Mouse (Mus musculus): Measurements from ENCODE around the gene Slc22a13. TPM values are rescaled to one million over a fixed set of nuclear protein-coding genes. Genes with fewer than 3 reads are reported as not detected.

The Slc22a13 gene
- polyA plus RNA-seq, 1 experiment from 2014 or later = not detected

GRCm38 (mm10) chr9:119179292-119179691 is 29.6 kb downstream of the Slc22a13 start:
- Histone ChIP-seq H3K9ac (ENCODE audit: low read length) (no peak overlapping the region), H3K9me3 (replicated peaks; ENCODE audit: control insufficient read depth, low read length) (no peaks in the 10 kb centered on the region), H3K4me1 (ENCODE audit: control insufficient read depth, insufficient read depth, low read length) (no peaks in the 10 kb centered on the region), H3K4me2 (ENCODE audit: low read length) (no peak overlapping the region), H3K4me3 (ENCODE audit: low read depth, low read length) (no peak overlapping the region), H3K36me3 (ENCODE audit: control insufficient read depth, insufficient read depth, low read length) (no peaks in the 10 kb centered on the region), H3K27ac (ENCODE audit: low read depth, low read length) (no peak overlapping the region), H3K27me3 (replicated peaks; ENCODE audit: control insufficient read depth, insufficient read depth, low read length) (no peaks in the 10 kb centered on the region)
- 95% methylated on average over 11 of the region's 11 CpGs for WGBS
- DNase-seq (ENCODE audit: low spot score) (no peak), ATAC-seq (no peak)

GRCm38 (mm10) chr9:119167608-119168007 is 41.3 kb downstream of the Slc22a13 start:
- WGBS = 94% methylated on average over 2 of the region's 2 CpGs
- Histone ChIP-seq H3K4me3 (ENCODE audit: low read depth, low read length) (no peak overlapping the region), H3K27me3 (replicated peaks; ENCODE audit: control insufficient read depth, insufficient read depth, low read length) (no peaks in the 10 kb centered on the region), H3K9me3 (replicated peaks; ENCODE audit: control insufficient read depth, low read length) (no peaks in the 10 kb centered on the region), H3K4me2 (ENCODE audit: low read length) (no peak overlapping the region), H3K9ac (ENCODE audit: low read length) (no peak overlapping the region), H3K4me1 (ENCODE audit: control insufficient read depth, insufficient read depth, low read length) (no peaks in the 10 kb centered on the region), H3K27ac (ENCODE audit: low read depth, low read length) (no peak overlapping the region), H3K36me3 (ENCODE audit: control insufficient read depth, insufficient read depth, low read length) (no peaks in the 10 kb centered on the region)
- ATAC-seq (no peak), DNase-seq (ENCODE audit: low spot score) (no peak)

DNA sequence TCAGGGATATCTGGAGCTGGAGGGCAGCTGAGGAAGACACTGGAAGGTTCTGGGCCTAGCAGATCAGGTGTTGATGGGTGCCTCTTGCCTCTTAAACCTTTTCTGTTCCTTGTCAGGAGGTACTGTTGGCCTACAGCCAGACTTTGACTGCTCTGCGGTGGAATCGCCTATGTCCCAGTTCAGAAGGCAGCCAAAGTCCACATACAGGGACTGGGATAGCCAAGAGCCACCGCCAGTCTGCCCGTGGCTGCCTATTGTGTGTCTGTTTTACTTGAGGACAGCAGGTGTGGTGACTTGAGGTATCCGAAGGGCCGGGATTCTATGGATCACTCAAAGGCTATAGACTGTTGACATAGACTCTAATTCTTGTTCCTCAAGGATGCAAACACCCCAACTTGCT is 43.4 kb downstream of the Slc22a13 start:
- H3K4me2 ChIP-seq (ENCODE audit: low read length) = no peak overlapping the region
- H3K27ac ChIP-seq (ENCODE audit: low read depth, low read length) = no peak overlapping the region
- WGBS = 91% methylated on average over 6 of the region's 6 CpGs

DNA sequence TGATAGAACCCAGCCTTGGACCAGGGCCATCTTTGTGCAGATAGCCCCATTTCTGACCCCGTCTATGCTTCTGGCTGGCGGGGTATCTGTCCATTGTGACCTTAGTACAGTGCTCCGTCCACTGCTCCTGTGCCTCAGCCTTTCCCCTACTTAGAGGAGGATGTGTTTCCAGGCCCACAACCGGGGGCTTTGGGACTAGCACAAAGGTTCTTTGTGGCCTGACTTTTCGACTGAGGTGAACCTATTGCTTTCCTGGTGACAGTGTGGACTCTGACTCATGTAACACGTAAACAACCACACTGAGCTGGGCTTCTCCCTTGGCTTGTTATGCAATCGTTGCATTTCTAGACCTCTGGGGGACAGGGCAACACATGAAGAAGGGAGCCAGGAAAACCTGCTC is 44.2 kb downstream of the Slc22a13 start:
- WGBS = 88% methylated on average over 7 of the region's 7 CpGs
- H3K4me1 ChIP-seq (ENCODE audit: control insufficient read depth, insufficient read depth, low read length) = no peaks in the 10 kb centered on the region
- H3K9me3 ChIP-seq (replicated peaks; ENCODE audit: control insufficient read depth, low read length) = no peaks in the 10 kb centered on the region
- H3K4me2 ChIP-seq (ENCODE audit: low read length) = no peak overlapping the region
- DNase-seq (ENCODE audit: low spot score) (no peak), ATAC-seq (no peak)
- no peak overlapping the region for H3K4me3 ChIP-seq (ENCODE audit: low read depth, low read length)
- H3K27me3 ChIP-seq (replicated peaks; ENCODE audit: control insufficient read depth, insufficient read depth, low read length) = no peaks in the 10 kb centered on the region
- H3K36me3 ChIP-seq (ENCODE audit: control insufficient read depth, insufficient read depth, low read length) = no peaks in the 10 kb centered on the region
- H3K9ac ChIP-seq (ENCODE audit: low read length) = no peak overlapping the region
- no peak overlapping the region for H3K27ac ChIP-seq (ENCODE audit: low read depth, low read length)

More for the DNA sequence above, 43.4 kb downstream of the Slc22a13 start:
- Histone ChIP-seq H3K4me3 (ENCODE audit: low read depth, low read length) (no peak overlapping the region), H3K9me3 (replicated peaks; ENCODE audit: control insufficient read depth, low read length) (no peaks in the 10 kb centered on the region), H3K9ac (ENCODE audit: low read length) (no peak overlapping the region), H3K27me3 (replicated peaks; ENCODE audit: control insufficient read depth, insufficient read depth, low read length) (no peaks in the 10 kb centered on the region), H3K4me1 (ENCODE audit: control insufficient read depth, insufficient read depth, low read length) (no peaks in the 10 kb centered on the region), H3K36me3 (ENCODE audit: control insufficient read depth, insufficient read depth, low read length) (no peaks in the 10 kb centered on the region)
- no peak for DNase-seq (ENCODE audit: low spot score)
- no peak for ATAC-seq

DNA sequence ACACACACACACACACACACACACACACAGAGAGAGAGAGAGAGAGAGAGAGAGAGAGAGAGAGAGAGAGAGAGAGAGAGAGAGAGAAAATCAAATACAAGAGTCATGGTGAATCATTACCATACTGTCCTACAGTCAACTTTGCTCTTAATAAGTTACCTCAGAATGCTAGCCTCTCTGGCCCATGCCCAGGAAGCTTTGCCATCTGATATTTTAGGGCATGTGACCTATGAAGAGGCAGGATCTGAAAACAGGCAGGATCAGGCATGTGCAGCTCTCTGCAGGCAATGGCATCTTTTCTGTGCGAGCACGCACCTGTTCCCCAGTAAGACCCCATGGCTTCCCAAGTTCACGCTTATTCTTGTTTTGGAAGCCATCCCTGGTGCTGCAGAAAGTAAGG is 48.2 kb downstream of the Slc22a13 start:
- Histone ChIP-seq H3K27me3 (replicated peaks; ENCODE audit: control insufficient read depth, insufficient read depth, low read length) (no peaks in the 10 kb centered on the region), H3K9me3 (replicated peaks; ENCODE audit: control insufficient read depth, low read length) (no peaks in the 10 kb centered on the region), H3K4me2 (ENCODE audit: low read length) (no peak overlapping the region), H3K4me1 (ENCODE audit: control insufficient read depth, insufficient read depth, low read length) (no peaks in the 10 kb centered on the region), H3K36me3 (ENCODE audit: control insufficient read depth, insufficient read depth, low read length) (no peaks in the 10 kb centered on the region), H3K27ac (ENCODE audit: low read depth, low read length) (no peak overlapping the region), H3K9ac (ENCODE audit: low read length) (no peak overlapping the region), H3K4me3 (ENCODE audit: low read depth, low read length) (no peak overlapping the region)
- 92% methylated on average over 3 of the region's 3 CpGs for WGBS
- DNase-seq (ENCODE audit: low spot score) (no peak), ATAC-seq (no peak)

- WGBS = 57% methylated on average over 4 of the region's 4 CpGs
- Histone ChIP-seq H3K4me2 (ENCODE audit: low read length) (no peak within 1 kb of the TSS), H3K9me3 (replicated peaks; ENCODE audit: control insufficient read depth, low read length) (no peaks in the 10 kb centered on the region), H3K36me3 (ENCODE audit: control insufficient read depth, insufficient read depth, low read length) (no peaks in the 10 kb centered on the region), H3K27me3 (replicated peaks; ENCODE audit: control insufficient read depth, insufficient read depth, low read length) (no peaks in the 10 kb centered on the region), H3K4me3 (ENCODE audit: low read depth, low read length) (no peak within 1 kb of the TSS), H3K27ac (ENCODE audit: low read depth, low read length) (no peak within 1 kb of the TSS), H3K4me1 (ENCODE audit: control insufficient read depth, insufficient read depth, low read length) (no peaks in the 10 kb centered on the region), H3K9ac (ENCODE audit: low read length) (no peak within 1 kb of the TSS)
- ATAC-seq (no peak), DNase-seq (ENCODE audit: low spot score) (no peak)
Observed at GRCm38 (mm10) chr9:119158861-119159260, 50.0 kb downstream of the Slc22a13 start, which contains the start of gene Gm47289. TSS of gene Gm47289 (plus strand) at chr9:119159161.

DNA sequence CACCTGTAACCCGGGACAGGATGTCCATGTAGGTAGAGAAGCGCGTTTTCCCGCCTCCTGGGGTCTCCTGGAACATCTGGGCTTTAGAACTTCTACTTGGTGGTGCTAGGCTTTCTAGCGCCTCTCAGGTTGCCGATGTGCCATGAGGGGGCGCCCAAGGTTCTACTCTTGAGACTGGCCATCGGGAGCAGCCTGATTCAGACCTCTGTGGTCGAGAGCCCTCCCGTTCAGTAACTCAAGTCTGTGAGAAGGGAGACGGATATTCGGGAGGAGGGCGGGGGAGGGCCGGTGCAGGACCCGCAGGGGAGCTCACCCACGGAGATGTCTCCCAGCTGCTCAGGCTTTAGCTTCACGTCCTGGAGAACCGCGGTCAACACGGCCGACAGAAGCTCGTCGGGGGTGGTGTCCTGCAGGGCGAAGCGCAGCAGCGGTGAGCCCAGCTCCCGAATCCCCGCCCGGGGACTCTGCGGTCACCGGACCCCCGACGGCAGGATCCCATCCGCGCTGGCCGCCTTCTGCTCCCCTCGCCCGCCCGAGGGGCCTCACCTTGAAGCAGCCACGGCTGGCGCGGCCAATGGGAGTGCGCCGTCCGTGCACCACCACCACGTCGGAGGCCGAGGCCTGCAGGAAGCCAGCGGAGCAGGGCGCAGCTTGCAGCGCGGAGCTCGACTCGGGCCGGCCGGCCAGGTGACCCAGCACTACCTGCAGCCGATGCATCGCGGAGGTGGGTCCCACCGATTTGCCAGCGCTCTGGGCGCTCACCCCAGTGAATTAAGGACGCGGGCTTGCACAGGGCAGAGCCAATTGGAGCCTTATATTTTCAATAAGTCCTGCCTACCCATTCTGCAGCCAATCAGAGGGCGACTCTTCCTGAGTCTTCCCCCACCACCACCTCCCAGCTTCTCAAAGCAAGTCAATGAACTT is 52.4 kb downstream of the Slc22a13 start, which contains the start of gene Acaa1b:
Gene Acaa1b, minus strand, starts transcription at position 816 of the 924 bp plus-strand sequence.
- no peak within 1 kb of the TSS for H3K27ac ChIP-seq (ENCODE audit: low read depth, low read length)
- peak; percentile 96 for ATAC-seq
- WGBS = 2% methylated on average over 63 of the region's 65 CpGs
- H3K9me3 ChIP-seq (replicated peaks; ENCODE audit: control insufficient read depth, low read length) = no peaks in the 10 kb centered on the region
- H3K4me1 ChIP-seq (ENCODE audit: control insufficient read depth, insufficient read depth, low read length) = no peaks in the 10 kb centered on the region
- H3K4me3 ChIP-seq (ENCODE audit: low read depth, low read length) = peak within 1 kb of the TSS; percentile 40
- H3K27me3 ChIP-seq (replicated peaks; ENCODE audit: control insufficient read depth, insufficient read depth, low read length) = no peaks in the 10 kb centered on the region
- H3K4me2 ChIP-seq (ENCODE audit: low read length) = peak within 1 kb of the TSS; percentile 58
- peak; percentile 82 for DNase-seq (ENCODE audit: low spot score)
- H3K9ac ChIP-seq (ENCODE audit: low read length) = peak within 1 kb of the TSS; percentile 40
- H3K36me3 ChIP-seq (ENCODE audit: control insufficient read depth, insufficient read depth, low read length) = no peaks in the 10 kb centered on the region

GRCm38 (mm10) chr9:119155826-119156225 is 53.1 kb downstream of the Slc22a13 start:
- WGBS = 53% methylated on average over 7 of the region's 7 CpGs

DNA sequence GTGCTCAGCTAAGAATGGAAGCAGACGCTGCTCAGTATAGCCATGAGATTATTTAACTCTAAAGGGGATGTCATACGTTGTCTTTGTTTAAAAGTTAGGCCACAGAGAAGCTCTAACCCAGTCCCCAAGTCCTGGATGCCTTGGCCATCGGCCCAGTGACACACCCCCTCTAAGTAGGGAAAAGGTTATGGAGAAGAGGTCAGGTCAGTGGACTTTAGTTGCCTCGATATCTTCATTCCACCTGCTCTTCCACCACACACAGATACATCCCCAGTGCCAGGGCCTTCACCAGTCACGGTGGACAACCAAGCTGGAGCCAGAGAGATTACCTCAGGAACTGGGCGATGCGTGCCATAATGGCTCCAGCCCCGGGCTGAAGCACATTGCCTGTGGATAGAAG is 53.5 kb downstream of the Slc22a13 start:
- 86% methylated on average over 8 of the region's 8 CpGs for WGBS
- Histone ChIP-seq H3K9ac (ENCODE audit: low read length) (no peak overlapping the region), H3K27me3 (replicated peaks; ENCODE audit: control insufficient read depth, insufficient read depth, low read length) (no peaks in the 10 kb centered on the region), H3K4me1 (ENCODE audit: control insufficient read depth, insufficient read depth, low read length) (no peaks in the 10 kb centered on the region), H3K4me3 (ENCODE audit: low read depth, low read length) (no peak overlapping the region), H3K27ac (ENCODE audit: low read depth, low read length) (no peak overlapping the region), H3K36me3 (ENCODE audit: control insufficient read depth, insufficient read depth, low read length) (no peaks in the 10 kb centered on the region), H3K9me3 (replicated peaks; ENCODE audit: control insufficient read depth, low read length) (no peaks in the 10 kb centered on the region), H3K4me2 (ENCODE audit: low read length) (no peak overlapping the region)
- no peak for DNase-seq (ENCODE audit: low spot score)
- no peak for ATAC-seq

More at GRCm38 (mm10) chr9:119155826-119156225, 53.1 kb downstream of the Slc22a13 start:
- Histone ChIP-seq H3K4me2 (ENCODE audit: low read length) (peak overlapping the region; percentile 58; the same call in 1 of the 2 replicates), H3K27me3 (replicated peaks; ENCODE audit: control insufficient read depth, insufficient read depth, low read length) (no peaks in the 10 kb centered on the region), H3K9me3 (replicated peaks; ENCODE audit: control insufficient read depth, low read length) (no peaks in the 10 kb centered on the region), H3K4me3 (ENCODE audit: low read depth, low read length) (no peak overlapping the region), H3K4me1 (ENCODE audit: control insufficient read depth, insufficient read depth, low read length) (no peaks in the 10 kb centered on the region), H3K9ac (ENCODE audit: low read length) (no peak overlapping the region), H3K36me3 (ENCODE audit: control insufficient read depth, insufficient read depth, low read length) (no peaks in the 10 kb centered on the region), H3K27ac (ENCODE audit: low read depth, low read length) (no peak overlapping the region)
- DNase-seq (ENCODE audit: low spot score) (peak; percentile 39), ATAC-seq (no peak)

All from forebrain, embryonic 14.5 days (tissue).